In the genomic region with DNA sequence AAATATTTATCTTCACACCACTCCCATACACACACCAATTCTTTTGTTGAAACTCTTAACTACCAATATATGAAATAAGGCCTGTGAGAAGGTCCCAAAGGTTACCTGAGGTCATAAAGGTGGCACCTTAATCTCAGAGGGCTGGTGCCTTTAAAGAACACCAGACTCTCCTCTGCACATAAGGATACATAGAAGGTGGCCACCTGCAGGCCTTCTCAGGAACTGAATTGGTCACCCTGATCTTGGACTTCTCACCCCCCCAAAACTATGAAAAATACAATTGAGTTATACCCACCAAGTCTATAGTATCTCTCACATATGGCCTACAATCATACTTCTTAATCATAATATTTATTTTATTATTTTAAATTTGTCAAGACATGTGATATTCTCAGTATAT, we compare ENCODE assay signal across 12 mouse cellular contexts. TPM values are rescaled to one million over a fixed set of nuclear protein-coding genes. Genes with fewer than 3 reads are reported as not detected.
DNase-seq lines count a peak whose midpoint lies in the region; ATAC-seq and TF ChIP-seq lines count a peak whose summit lies in the region.
"Had no signal": no experiment of that assay in that cellular context is flagged by ENCODE, and none has a peak within 500 bp of the region (broad histone marks: within the 10 kb centered on the region; RNA-seq: fewer than 3 reads in every experiment).

No protein-coding gene starts in this region.

- H3K4me3 ChIP-seq in heart, embryonic 12.5 days: no peak overlapping the region
- H3K4me3 ChIP-seq in midbrain, postnatal 0 days (ENCODE audit: low read depth, low read length): no peak overlapping the region
- H3K4me3 ChIP-seq in midbrain, embryonic 11.5 days (ENCODE audit: low read depth, low read length): no peak overlapping the region
- H3K4me3 ChIP-seq: embryonic facial prominence, embryonic 15.5 days; limb, embryonic 15.5 days had no signal

- no peaks in the 10 kb centered on the region for H3K27me3 ChIP-seq in heart, embryonic 12.5 days (replicated peaks)
- H3K27me3 ChIP-seq in midbrain, postnatal 0 days (ENCODE audit: insufficient read depth, low read length): no peaks in the 10 kb centered on the region
- H3K27me3 ChIP-seq in midbrain, embryonic 11.5 days (ENCODE audit: control insufficient read depth, insufficient read depth, low read length): no peaks in the 10 kb centered on the region
- H3K27me3 ChIP-seq: embryonic facial prominence, embryonic 15.5 days; limb, embryonic 15.5 days had no signal

- peak; percentile 14 for DNase-seq in heart, postnatal 4 days
- no peak for DNase-seq in midbrain, postnatal 0 days (ENCODE audit: low spot score)
- no peak for DNase-seq in midbrain, embryonic 11.5 days (ENCODE audit: low spot score, missing footprints)
- DNase-seq in brain, embryonic 14.5 days (ENCODE audit: low read depth): no peak
- no peak for DNase-seq in urinary bladder, adult 18-20 months (ENCODE audit: low spot score in 2 of 2)
- DNase-seq in right cerebral cortex, postnatal 4 days: no peak
- DNase-seq: adrenal gland, postnatal 25 days; cerebellum, adult 9-11 months had no signal

- no peak overlapping the region for H3K9ac ChIP-seq in heart, embryonic 12.5 days
- no peak overlapping the region for H3K9ac ChIP-seq in midbrain, postnatal 0 days (replicated peaks; ENCODE audit: low read length, poor library complexity, severe bottlenecking)
- H3K9ac ChIP-seq in midbrain, embryonic 11.5 days (ENCODE audit: low read length): no peak overlapping the region
- H3K9ac ChIP-seq: embryonic facial prominence, embryonic 15.5 days; limb, embryonic 15.5 days had no signal

- no peaks in the 10 kb centered on the region for H3K9me3 ChIP-seq in heart, embryonic 12.5 days (replicated peaks)
- no peaks in the 10 kb centered on the region for H3K9me3 ChIP-seq in midbrain, postnatal 0 days (ENCODE audit: low read length)
- no peaks in the 10 kb centered on the region for H3K9me3 ChIP-seq in midbrain, embryonic 11.5 days (ENCODE audit: control insufficient read depth, low read length)
- H3K9me3 ChIP-seq: embryonic facial prominence, embryonic 15.5 days; limb, embryonic 15.5 days had no signal

- H3K27ac ChIP-seq in heart, embryonic 12.5 days (ENCODE audit: poor library complexity, severe bottlenecking): no peak overlapping the region
- no peak overlapping the region for H3K27ac ChIP-seq in midbrain, postnatal 0 days (ENCODE audit: low read depth, low read length)
- H3K27ac ChIP-seq in midbrain, embryonic 11.5 days (ENCODE audit: low read depth, low read length): no peak overlapping the region
- H3K27ac ChIP-seq: embryonic facial prominence, embryonic 15.5 days; limb, embryonic 15.5 days had no signal

- ATAC-seq in heart, embryonic 12.5 days (ENCODE audit: insufficient number of reproducible peaks, low FRiP score): no peak
- ATAC-seq in midbrain, postnatal 0 days (ENCODE audit: low FRiP score): no peak
- no peak for ATAC-seq in midbrain, embryonic 11.5 days (ENCODE audit: low FRiP score)
- peak; percentile 88 for ATAC-seq in megakaryocyte-erythroid progenitor cell, adult 5-6 weeks (replicated peaks; ENCODE audit: low FRiP score, low TSS enrichment, poor library complexity, severe bottlenecking)

- no peaks in the 10 kb centered on the region for H3K36me3 ChIP-seq in heart, embryonic 12.5 days
- no peaks in the 10 kb centered on the region for H3K36me3 ChIP-seq in midbrain, postnatal 0 days (ENCODE audit: insufficient read depth, low read length)
- H3K36me3 ChIP-seq in midbrain, embryonic 11.5 days (ENCODE audit: control insufficient read depth, insufficient read depth, low read length): no peaks in the 10 kb centered on the region
- H3K36me3 ChIP-seq: embryonic facial prominence, embryonic 15.5 days; limb, embryonic 15.5 days had no signal

- peak; percentile 45 for TF ChIP-seq CTCF in midbrain, postnatal 0 days (IDR thresholded peaks at IDR 0.05)
- TF ChIP-seq CTCF in brain, embryonic 14.5 days (IDR thresholded peaks at IDR 0.05; ENCODE audit: borderline replicate concordance, extremely low read depth, insufficient read depth, insufficient read length): peak; percentile 40; the same call in 1 of the 2 replicates

- no peak for TF ChIP-seq POLR2A in brain, embryonic 14.5 days (IDR thresholded peaks at IDR 0.05; ENCODE audit: borderline replicate concordance, extremely low read depth, insufficient read depth, insufficient read length, poor library complexity, severe bottlenecking)

- H3K4me2 ChIP-seq in heart, embryonic 12.5 days: no peak overlapping the region
- no peak overlapping the region for H3K4me2 ChIP-seq in midbrain, postnatal 0 days (ENCODE audit: low read depth, low read length, poor library complexity, severe bottlenecking)
- no peak overlapping the region for H3K4me2 ChIP-seq in midbrain, embryonic 11.5 days
- H3K4me2 ChIP-seq: embryonic facial prominence, embryonic 15.5 days; limb, embryonic 15.5 days had no signal

- H3K4me1 ChIP-seq in heart, embryonic 12.5 days (replicated peaks): no peaks in the 10 kb centered on the region
- no peaks in the 10 kb centered on the region for H3K4me1 ChIP-seq in midbrain, postnatal 0 days (ENCODE audit: insufficient read depth, low read length)
- no peaks in the 10 kb centered on the region for H3K4me1 ChIP-seq in midbrain, embryonic 11.5 days (ENCODE audit: control insufficient read depth, insufficient read depth, low read length)
- H3K4me1 ChIP-seq: embryonic facial prominence, embryonic 15.5 days; limb, embryonic 15.5 days had no signal

RNA-seq across cellular contexts. Expression of a gene that starts 43.3 kb away (rescaled TPM):
- 10 to 100 TPM; 34.7 to 40.7 TPM for total RNA-seq in heart, postnatal 4 days (2021)
- polyA plus RNA-seq in heart, embryonic 12.5 days (2016; fragmentation: Nextera tagmentation; extraction: Ambion mirVana): 20.3 and 20.5 TPM in 2 replicates
- 14.2 and 16.1 TPM in 2 replicates for total RNA-seq in midbrain, postnatal 0 days (2014; rRNA removed)
- 17.4 and 18.0 TPM in 2 replicates for polyA plus RNA-seq in midbrain, postnatal 0 days (2015; fragmentation: Nextera tagmentation; extraction: Ambion mirVana)
- 37.4 and 38.0 TPM in 2 replicates for polyA plus RNA-seq in midbrain, embryonic 11.5 days (2014; fragmentation: Nextera tagmentation; extraction: Ambion mirVana)
- polyA plus RNA-seq in brain, embryonic 14.5 days (2012; rRNA removed): 12.7 and 14.6 TPM in 2 replicates
- 23.7 and 27.4 TPM in 2 replicates for total RNA-seq in megakaryocyte-erythroid progenitor cell, adult 5-6 weeks (2014; fragmentation: Nextera tagmentation)
- total RNA-seq in megakaryocyte-erythroid progenitor cell, adult 5-6 weeks (2017): 14.7 and 30.1 TPM in 2 replicates
